Mouse (Mus musculus) CH12.LX (cell line): ENCODE results near the gene Dsn1.

ENCODE experiments used
- CHD1 ChIP-seq: IDR thresholded peaks from 2 replicates; pipeline ENCODE4 v1.6.1; 2012; ENCODE audit warnings: low read depth, low read length, improper control_type of control experiment, inconsistent platforms
- CTCF ChIP-seq, 2 experiments: IDR thresholded peaks in 1 of 2; conservative IDR thresholded peaks in 1 of 2; 2 replicates each; pipeline ENCODE4 v1.5.1; 2011 to 2012; ENCODE audit warnings: low read depth in 2 of 2, low read length in 2 of 2, improper control_type of control experiment in 1 of 2, inconsistent platforms in 1 of 2, mild to moderate bottlenecking in 1 of 2, moderate library complexity in 1 of 2
- ELF1 ChIP-seq: IDR thresholded peaks from 2 replicates; pipeline ENCODE4 v1.6.1; 2014; ENCODE audit warnings: low read depth, mild to moderate bottlenecking, inconsistent platforms, low read length, improper control_type of control experiment
- HCFC1 ChIP-seq: IDR thresholded peaks from 2 replicates; pipeline ENCODE4 v1.6.1; 2012; ENCODE audit warnings: low read depth, mild to moderate bottlenecking, inconsistent platforms, low read length, improper control_type of control experiment
- MAFK ChIP-seq: IDR thresholded peaks from 2 replicates; pipeline ENCODE4 v1.6.1; 2011; ENCODE audit warnings: low read length, improper control_type of control experiment; ENCODE audit not compliant: insufficient replicate concordance
- MAX ChIP-seq: IDR thresholded peaks from 2 replicates; pipeline ENCODE4 v1.6.1; 2011; ENCODE audit warnings: low read length, improper control_type of control experiment
- MAZ ChIP-seq: IDR thresholded peaks from 2 replicates; pipeline ENCODE4 v1.6.1; 2012; ENCODE audit warnings: low read depth, mild to moderate bottlenecking, inconsistent platforms, low read length, improper control_type of control experiment, moderate library complexity
- POLR2A ChIP-seq: IDR thresholded peaks from 2 replicates; pipeline ENCODE4 v1.6.1; 2011; ENCODE audit warnings: low read depth, mild to moderate bottlenecking, improper control_type of control experiment, low read length
- ZKSCAN1 ChIP-seq: IDR thresholded peaks from 2 replicates; pipeline ENCODE4 v1.6.1; 2012; ENCODE audit warnings: low read depth, inconsistent platforms, low read length, improper control_type of control experiment, borderline replicate concordance
- ZNF384 ChIP-seq: IDR thresholded peaks from 2 replicates; pipeline ENCODE4 v1.6.1; 2012; ENCODE audit warnings: low read depth, low read length, improper control_type of control experiment, inconsistent platforms

DNA sequence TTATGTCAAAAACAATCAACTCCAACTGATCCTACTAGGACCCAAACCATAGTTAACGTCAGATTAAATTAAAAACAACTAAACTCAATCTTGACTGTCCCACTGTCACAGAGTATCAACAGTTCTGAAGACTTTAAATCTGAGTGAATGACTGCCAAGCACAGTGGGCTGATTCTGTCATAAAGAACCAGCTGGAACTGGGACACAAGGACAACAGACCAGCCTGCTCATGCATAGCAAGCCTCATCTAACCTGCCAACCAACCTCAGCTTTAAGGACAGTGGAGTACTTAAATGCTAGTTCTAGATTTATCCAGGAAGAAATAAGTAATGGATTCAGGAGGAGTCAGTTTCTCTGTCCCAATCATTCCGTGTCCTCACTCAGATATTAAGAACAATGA, 49.9 kb downstream of the Dsn1 start:
- TF ChIP-seq MAX (no peak), CTCF (conservative IDR thresholded peaks at IDR 0.05 in 1 of 2, IDR thresholded peaks at IDR 0.05 in 1 of 2; ENCODE audit: low read depth in 2 of 2, low read length in 2 of 2) (no peak), ELF1 (no peak), POLR2A (no peak), MAZ (no peak), MAFK (no peak), ZKSCAN1 (no peak), HCFC1 (no peak), CHD1 (no peak), ZNF384 (no peak)
